Mouse (Mus musculus): ENCODE results near the gene Erbb3. TPM values are rescaled to one million over a fixed set of nuclear protein-coding genes. Genes with fewer than 3 reads are reported as not detected.
"Not testable (repeated sequence)": the region's sequence is repeated elsewhere in the genome, so short reads cannot be mapped to it uniquely, and the experiment has no call there.

Erbb3 gene
- total and polyA plus RNA-seq, 2 experiments from 2014 or later: 0.65 to 1.7 TPM

GRCm38 (mm10) chr10:128620241-128620640, 30.8 kb upstream of the Erbb3 start:
- Histone ChIP-seq H3K4me2 (ENCODE audit: low read depth, low read length) (no peak overlapping the region), H3K4me3 (ENCODE audit: low read length) (no peak overlapping the region), H3K4me1 (ENCODE audit: insufficient read depth, low read length) (no peaks in the 10 kb centered on the region), H3K36me3 (ENCODE audit: insufficient read depth, low read length) (peaks cover 6% of the 10 kb centered on the region), H3K27me3 (ENCODE audit: insufficient read depth, low read length) (no peaks in the 10 kb centered on the region), H3K27ac (no peak overlapping the region), H3K9ac (replicated peaks; ENCODE audit: low read length) (no peak overlapping the region), H3K9me3 (ENCODE audit: low read length) (no peaks in the 10 kb centered on the region)
- TF ChIP-seq CTCF (IDR thresholded peaks at IDR 0.05; ENCODE audit: low read depth): no peak
- DNase-seq (ENCODE audit: low spot score) (no peak), ATAC-seq (no peak)

GRCm38 (mm10) chr10:128619148-128619547, 29.7 kb upstream of the Erbb3 start:
- 87% methylated on average over 5 of the region's 5 CpGs for whole genome bisulfite sequencing
- DNase-seq (ENCODE audit: low spot score); H3K27me3 ChIP-seq (ENCODE audit: insufficient read depth, low read length); H3K4me1 ChIP-seq (ENCODE audit: insufficient read depth, low read length); H3K9me3 ChIP-seq (ENCODE audit: low read length); ATAC-seq; H3K9ac ChIP-seq (replicated peaks; ENCODE audit: low read length); H3K4me3 ChIP-seq (ENCODE audit: low read length); H3K4me2 ChIP-seq (ENCODE audit: low read depth, low read length); H3K36me3 ChIP-seq (ENCODE audit: insufficient read depth, low read length); H3K27ac ChIP-seq: not testable (repeated sequence)

- Histone ChIP-seq H3K36me3 (ENCODE audit: insufficient read depth, low read length) (no peaks in the 10 kb centered on the region), H3K4me2 (ENCODE audit: low read depth, low read length) (no peak overlapping the region), H3K4me3 (ENCODE audit: low read length) (no peak overlapping the region), H3K27me3 (ENCODE audit: insufficient read depth, low read length) (no peaks in the 10 kb centered on the region), H3K27ac (no peak overlapping the region), H3K9ac (replicated peaks; ENCODE audit: low read length) (no peak overlapping the region), H3K9me3 (ENCODE audit: low read length) (no peaks in the 10 kb centered on the region), H3K4me1 (ENCODE audit: insufficient read depth, low read length) (no peaks in the 10 kb centered on the region)
- DNase-seq (ENCODE audit: low spot score) (no peak), ATAC-seq (no peak)
- TF ChIP-seq CTCF (IDR thresholded peaks at IDR 0.05; ENCODE audit: low read depth): no peak
- WGBS: 83% methylated on average over 1 of the region's 1 CpGs
Observed at GRCm38 (mm10) chr10:128618570-128618969, 29.1 kb upstream of the Erbb3 start.

GRCm38 (mm10) chr10:128615798-128616448, 26.5 kb upstream of the Erbb3 start:
- not testable (repeated sequence) for H3K27me3 ChIP-seq (ENCODE audit: insufficient read depth, low read length); H3K4me3 ChIP-seq (ENCODE audit: low read length); H3K36me3 ChIP-seq (ENCODE audit: insufficient read depth, low read length); H3K4me1 ChIP-seq (ENCODE audit: insufficient read depth, low read length); ATAC-seq; H3K27ac ChIP-seq; DNase-seq (ENCODE audit: low spot score); H3K4me2 ChIP-seq (ENCODE audit: low read depth, low read length); H3K9me3 ChIP-seq (ENCODE audit: low read length); H3K9ac ChIP-seq (replicated peaks; ENCODE audit: low read length)
- WGBS: 88% methylated on average over 6 of the region's 7 CpGs

GRCm38 (mm10) chr10:128614934-128615333, 25.5 kb upstream of the Erbb3 start:
- 0 out of 2 replicates have a peak, but pooled peaks have one; percentile 13 for TF ChIP-seq CTCF (IDR thresholded peaks at IDR 0.05; ENCODE audit: low read depth)
- ATAC-seq: no peak

GRCm38 (mm10) chr10:128613820-128614219, 24.4 kb upstream of the Erbb3 start:
- H3K36me3 ChIP-seq (ENCODE audit: insufficient read depth, low read length); H3K9ac ChIP-seq (replicated peaks; ENCODE audit: low read length); H3K9me3 ChIP-seq (ENCODE audit: low read length); H3K4me1 ChIP-seq (ENCODE audit: insufficient read depth, low read length); H3K4me2 ChIP-seq (ENCODE audit: low read depth, low read length); H3K4me3 ChIP-seq (ENCODE audit: low read length); H3K27ac ChIP-seq; ATAC-seq; DNase-seq (ENCODE audit: low spot score); H3K27me3 ChIP-seq (ENCODE audit: insufficient read depth, low read length): not testable (repeated sequence)
- WGBS: 70% methylated on average over 4 of the region's 4 CpGs

More at GRCm38 (mm10) chr10:128614934-128615333, 25.5 kb upstream of the Erbb3 start:
- Histone ChIP-seq H3K27ac (no peak overlapping the region), H3K4me2 (ENCODE audit: low read depth, low read length) (no peak overlapping the region), H3K4me3 (ENCODE audit: low read length) (no peak overlapping the region), H3K4me1 (ENCODE audit: insufficient read depth, low read length) (no peaks in the 10 kb centered on the region), H3K9me3 (ENCODE audit: low read length) (no peaks in the 10 kb centered on the region), H3K36me3 (ENCODE audit: insufficient read depth, low read length) (no peaks in the 10 kb centered on the region), H3K9ac (replicated peaks; ENCODE audit: low read length) (no peak overlapping the region), H3K27me3 (ENCODE audit: insufficient read depth, low read length) (no peaks in the 10 kb centered on the region)
- WGBS: 57% methylated on average over 3 of the region's 3 CpGs
- DNase-seq (ENCODE audit: low spot score): no peak

- Histone ChIP-seq H3K36me3 (ENCODE audit: insufficient read depth, low read length) (no peaks in the 10 kb centered on the region), H3K9ac (replicated peaks; ENCODE audit: low read length) (no peak overlapping the region), H3K4me1 (ENCODE audit: insufficient read depth, low read length) (no peaks in the 10 kb centered on the region), H3K4me2 (ENCODE audit: low read depth, low read length) (0 out of 2 replicates have a peak overlapping the region, but pooled peaks have one; percentile 2), H3K27me3 (ENCODE audit: insufficient read depth, low read length) (no peaks in the 10 kb centered on the region), H3K27ac (no peak overlapping the region), H3K4me3 (ENCODE audit: low read length) (no peak overlapping the region), H3K9me3 (ENCODE audit: low read length) (no peaks in the 10 kb centered on the region)
- 35% methylated on average over 6 of the region's 6 CpGs for WGBS
- 0 out of 2 replicates have a peak, but pooled peaks have one; percentile 7 for TF ChIP-seq CTCF (IDR thresholded peaks at IDR 0.05; ENCODE audit: low read depth)
- DNase-seq (ENCODE audit: low spot score) (no peak), ATAC-seq (peak; percentile 40; the same call in 1 of the 2 replicates)
Observed at GRCm38 (mm10) chr10:128613154-128613440, 23.6 kb upstream of the Erbb3 start.

All from hindbrain, postnatal 0 days (tissue).